Mouse (Mus musculus): ENCODE results near the gene Adck2. TPM values are rescaled to one million over a fixed set of nuclear protein-coding genes. Genes with fewer than 3 reads are reported as not detected.
A peak's percentile ranks its signal among the peaks of the same experiment; 100 is the strongest.

The Adck2 gene
- 26.2 and 26.4 TPM in 2 replicates for polyA plus RNA-seq (2012; rRNA removed)

DNA sequence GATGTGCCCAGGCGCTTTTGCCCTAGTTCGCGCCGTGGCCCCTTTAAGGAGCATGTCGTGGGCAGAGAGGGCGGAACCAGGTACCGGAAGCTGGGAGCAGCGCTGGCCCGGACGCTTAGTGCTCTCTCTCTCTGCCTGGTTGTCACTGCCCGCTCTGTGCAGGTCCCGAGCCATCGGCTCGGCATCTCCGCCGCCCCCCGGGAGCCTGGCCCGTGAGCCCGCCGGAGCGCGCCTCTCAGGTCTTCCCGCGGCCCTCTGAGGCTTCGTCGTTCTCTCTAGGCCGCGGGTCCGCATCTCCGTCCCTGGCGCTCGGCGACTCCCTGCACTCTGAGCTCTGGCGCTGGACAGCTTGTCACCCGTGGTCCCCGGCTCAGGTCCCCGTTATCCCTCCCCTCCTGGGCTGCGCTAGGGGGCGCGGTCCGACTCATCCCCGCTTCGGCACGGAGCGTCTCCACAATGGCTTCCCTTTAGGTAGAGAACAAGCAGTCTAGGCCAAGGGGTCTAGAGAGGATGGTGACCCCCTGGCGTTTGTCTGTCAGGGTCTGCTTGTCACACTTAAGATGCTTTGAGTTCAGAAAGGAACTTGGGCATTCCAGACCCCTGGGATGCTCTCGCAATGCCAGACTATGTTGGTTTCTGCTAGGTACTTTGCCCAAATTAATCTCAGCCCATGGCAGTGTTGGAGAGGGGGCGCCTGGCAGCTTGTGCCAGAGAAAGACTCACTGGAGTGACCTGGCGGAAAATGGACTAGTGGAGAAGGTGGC, at the start of gene Adck2:
Gene Adck2, plus strand, starts transcription at position 83 of the 764 bp plus-strand sequence.
- peak within 1 kb of the TSS; percentile 85 for H3K4me3 ChIP-seq (ENCODE audit: insufficient read depth, low read length)
- peaks cover 3% of the 10 kb centered on the region for H3K4me1 ChIP-seq (ENCODE audit: control insufficient read depth, insufficient read depth, low read length)
- peak within 1 kb of the TSS; percentile 61 for H3K27ac ChIP-seq (ENCODE audit: insufficient read depth, low read length)
- TF ChIP-seq POLR2A (IDR thresholded peaks at IDR 0.05; ENCODE audit: extremely low read depth, insufficient read depth, low read length) (peak; percentile 92; the same call in 1 of the 2 replicates), CTCF (IDR thresholded peaks at IDR 0.05; ENCODE audit: extremely low read depth, insufficient read depth, low read length) (no peak)

DNA sequence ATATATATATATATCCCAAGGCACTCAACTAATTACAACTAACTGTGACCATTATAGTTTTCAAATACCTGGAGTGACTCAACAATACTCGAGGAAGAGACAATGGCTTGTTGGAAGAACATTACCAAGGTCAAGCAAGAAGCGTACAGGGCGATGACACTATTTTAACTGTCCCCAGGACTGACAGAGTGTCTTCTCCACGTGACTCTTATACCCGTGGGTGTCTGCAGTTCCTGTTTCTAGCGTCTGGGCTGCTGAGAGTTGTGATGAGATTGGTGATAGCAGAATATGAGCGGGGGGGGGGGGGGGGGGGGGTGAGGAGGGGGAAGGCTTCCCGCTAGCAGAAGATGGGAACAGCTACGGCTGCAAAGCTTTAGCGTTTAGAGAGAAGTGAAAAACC, 46.9 kb upstream of the Adck2 start:
- H3K27ac ChIP-seq (ENCODE audit: insufficient read depth, low read length): no peak overlapping the region

GRCm38 (mm10) chr6:39527337-39527784, 46.3 kb upstream of the Adck2 start:
- H3K27ac ChIP-seq (ENCODE audit: insufficient read depth, low read length): peak overlapping the region; percentile 38; the same call in 1 of the 2 replicates
- peak overlapping the region; percentile 13; the same call in 1 of the 2 replicates for H3K4me3 ChIP-seq (ENCODE audit: insufficient read depth, low read length)
- TF ChIP-seq POLR2A (IDR thresholded peaks at IDR 0.05; ENCODE audit: extremely low read depth, insufficient read depth, low read length) (peak; percentile 49; the same call in 1 of the 2 replicates), CTCF (IDR thresholded peaks at IDR 0.05; ENCODE audit: extremely low read depth, insufficient read depth, low read length) (no peak)
- H3K4me1 ChIP-seq (ENCODE audit: control insufficient read depth, insufficient read depth, low read length): peaks cover 8% of the 10 kb centered on the region

More for the DNA sequence above, 46.9 kb upstream of the Adck2 start:
- H3K4me1 ChIP-seq (ENCODE audit: control insufficient read depth, insufficient read depth, low read length): peaks cover 8% of the 10 kb centered on the region
- TF ChIP-seq CTCF (IDR thresholded peaks at IDR 0.05; ENCODE audit: extremely low read depth, insufficient read depth, low read length): no peak
- no peak overlapping the region for H3K4me3 ChIP-seq (ENCODE audit: insufficient read depth, low read length)

DNA sequence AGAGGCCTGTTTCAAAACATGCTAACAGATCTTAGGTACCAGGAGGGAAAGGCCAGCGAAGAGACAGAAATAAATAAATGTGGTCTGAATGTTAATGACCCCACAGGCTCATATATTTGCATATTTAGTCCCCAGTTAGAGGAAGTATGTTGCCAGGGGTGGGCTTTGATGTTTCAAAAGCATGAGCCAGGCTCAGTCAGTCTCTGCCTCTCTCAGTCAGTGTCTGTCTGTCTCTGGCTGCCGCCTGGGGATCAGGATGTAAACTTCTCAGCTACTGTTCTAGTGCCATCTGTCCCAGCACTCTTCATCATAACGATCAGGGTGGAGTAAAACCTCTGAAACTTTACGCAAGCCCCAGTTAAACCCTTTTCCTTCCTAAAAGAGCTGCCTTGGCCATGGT, 45.9 kb upstream of the Adck2 start:
- TF ChIP-seq POLR2A (IDR thresholded peaks at IDR 0.05; ENCODE audit: extremely low read depth, insufficient read depth, low read length) (no peak), CTCF (IDR thresholded peaks at IDR 0.05; ENCODE audit: extremely low read depth, insufficient read depth, low read length) (no peak)
- H3K27ac ChIP-seq (ENCODE audit: insufficient read depth, low read length): peak overlapping the region; percentile 38; the same call in 1 of the 2 replicates

GRCm38 (mm10) chr6:39528671-39529535, 44.8 kb upstream of the Adck2 start:
- TF ChIP-seq CTCF (IDR thresholded peaks at IDR 0.05; ENCODE audit: extremely low read depth, insufficient read depth, low read length) (no peak), POLR2A (IDR thresholded peaks at IDR 0.05; ENCODE audit: extremely low read depth, insufficient read depth, low read length) (no peak)
- H3K4me1 ChIP-seq (ENCODE audit: control insufficient read depth, insufficient read depth, low read length): peaks cover 8% of the 10 kb centered on the region
- no peak overlapping the region for H3K4me3 ChIP-seq (ENCODE audit: insufficient read depth, low read length)
- H3K27ac ChIP-seq (ENCODE audit: insufficient read depth, low read length): peak overlapping the region; percentile 77

More for the DNA sequence above, 45.9 kb upstream of the Adck2 start:
- peaks cover 8% of the 10 kb centered on the region for H3K4me1 ChIP-seq (ENCODE audit: control insufficient read depth, insufficient read depth, low read length)
- no peak overlapping the region; the same call in 1 of the 2 replicates for H3K4me3 ChIP-seq (ENCODE audit: insufficient read depth, low read length)

- no peaks in the 10 kb centered on the region for H3K4me1 ChIP-seq (ENCODE audit: control insufficient read depth, insufficient read depth, low read length)
- H3K27ac ChIP-seq (ENCODE audit: insufficient read depth, low read length): no peak overlapping the region
- no peak overlapping the region for H3K4me3 ChIP-seq (ENCODE audit: insufficient read depth, low read length)
- TF ChIP-seq CTCF (IDR thresholded peaks at IDR 0.05; ENCODE audit: extremely low read depth, insufficient read depth, low read length): no peak
- TF ChIP-seq POLR2A (IDR thresholded peaks at IDR 0.05; ENCODE audit: extremely low read depth, insufficient read depth, low read length): no peak
Observed at GRCm38 (mm10) chr6:39534944-39535343, 38.7 kb upstream of the Adck2 start.

GRCm38 (mm10) chr6:39536621-39537020, 37.1 kb upstream of the Adck2 start:
- TF ChIP-seq CTCF (IDR thresholded peaks at IDR 0.05; ENCODE audit: extremely low read depth, insufficient read depth, low read length): no peak
- no peak for TF ChIP-seq POLR2A (IDR thresholded peaks at IDR 0.05; ENCODE audit: extremely low read depth, insufficient read depth, low read length)

DNA sequence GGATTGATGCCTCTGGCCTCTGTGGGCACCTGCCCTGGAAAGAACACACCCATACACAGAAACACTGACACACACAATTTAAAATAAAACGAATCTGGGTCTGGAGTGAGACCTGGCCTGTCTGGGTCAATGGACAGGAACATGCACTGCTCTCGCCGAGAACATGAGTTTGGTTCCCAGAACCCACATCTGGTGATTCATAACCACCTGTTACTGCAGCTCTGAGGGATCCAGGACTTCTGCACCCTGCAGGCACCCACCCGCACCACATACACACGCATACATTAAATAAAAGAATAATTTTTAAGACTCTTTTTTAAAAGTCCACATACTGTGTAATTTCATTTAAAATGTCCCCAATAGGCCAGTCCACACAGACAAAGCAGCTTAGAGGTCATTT, 36.4 kb upstream of the Adck2 start:
- TF ChIP-seq CTCF (IDR thresholded peaks at IDR 0.05; ENCODE audit: extremely low read depth, insufficient read depth, low read length): no peak
- TF ChIP-seq POLR2A (IDR thresholded peaks at IDR 0.05; ENCODE audit: extremely low read depth, insufficient read depth, low read length): no peak
- H3K4me3 ChIP-seq (ENCODE audit: insufficient read depth, low read length): no peak overlapping the region

More at GRCm38 (mm10) chr6:39536621-39537020, 37.1 kb upstream of the Adck2 start:
- H3K4me3 ChIP-seq (ENCODE audit: insufficient read depth, low read length): no peak overlapping the region
- H3K4me1 ChIP-seq (ENCODE audit: control insufficient read depth, insufficient read depth, low read length): no peaks in the 10 kb centered on the region
- no peak overlapping the region for H3K27ac ChIP-seq (ENCODE audit: insufficient read depth, low read length)

DNA sequence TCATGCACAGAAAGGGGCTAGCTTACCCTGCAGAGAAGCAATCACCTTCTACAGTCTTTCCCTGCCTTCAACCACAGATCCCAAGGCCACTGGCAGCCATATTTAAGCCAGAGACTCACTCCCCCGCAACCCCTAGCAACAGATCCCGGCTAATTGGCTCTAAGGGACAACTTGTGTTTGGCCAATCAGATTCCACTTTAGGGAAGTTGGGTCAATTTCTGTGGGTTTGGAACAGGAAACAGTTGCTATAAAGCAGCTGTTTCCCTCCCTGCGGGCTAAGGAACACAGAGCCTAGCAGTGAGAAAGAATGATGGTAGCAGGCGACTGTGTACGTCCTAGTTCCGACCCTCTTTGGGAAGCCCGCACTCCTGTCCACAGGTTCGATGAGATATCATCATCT, 35.4 kb upstream of the Adck2 start:
- Histone ChIP-seq H3K4me3 (ENCODE audit: insufficient read depth, low read length) (no peak overlapping the region), H3K27ac (ENCODE audit: insufficient read depth, low read length) (no peak overlapping the region), H3K4me1 (ENCODE audit: control insufficient read depth, insufficient read depth, low read length) (peaks cover 3% of the 10 kb centered on the region; the same call in 1 of the 2 replicates)
- TF ChIP-seq POLR2A (IDR thresholded peaks at IDR 0.05; ENCODE audit: extremely low read depth, insufficient read depth, low read length) (no peak), CTCF (IDR thresholded peaks at IDR 0.05; ENCODE audit: extremely low read depth, insufficient read depth, low read length) (no peak)

More for the DNA sequence above, 36.4 kb upstream of the Adck2 start:
- no peak overlapping the region for H3K27ac ChIP-seq (ENCODE audit: insufficient read depth, low read length)
- no peaks in the 10 kb centered on the region for H3K4me1 ChIP-seq (ENCODE audit: control insufficient read depth, insufficient read depth, low read length)
